9 mouse cellular contexts compared by ENCODE assay signal in genomic region chr7:125899036-125899435, GRCm38 (mm10).
DNase-seq lines count a peak whose midpoint lies in the region; ATAC-seq and TF ChIP-seq lines count a peak whose summit lies in the region.
"Had no signal": no experiment of that assay in that cellular context is flagged by ENCODE, and none has a peak within 500 bp of the region (broad histone marks: within the 10 kb centered on the region; RNA-seq: fewer than 3 reads in every experiment).

No protein-coding gene starts in this region.

- ATAC-seq in intestine, embryonic 15.5 days: peak; percentile 97
- peak; percentile 94 for ATAC-seq in lung, embryonic 16.5 days (ENCODE audit: low read depth)
- no peak for ATAC-seq in midbrain, embryonic 14.5 days (ENCODE audit: low FRiP score, low TSS enrichment)

- no peaks in the 10 kb centered on the region for H3K27me3 ChIP-seq in intestine, embryonic 15.5 days (replicated peaks)
- no peaks in the 10 kb centered on the region for H3K27me3 ChIP-seq in lung, embryonic 16.5 days (ENCODE audit: control insufficient read depth, insufficient read depth, low read depth, low read length)
- H3K27me3 ChIP-seq in midbrain, embryonic 14.5 days (ENCODE audit: control insufficient read depth, insufficient read depth, low read length): no peaks in the 10 kb centered on the region
- H3K27me3 ChIP-seq: hindbrain, embryonic 15.5 days had no signal

- H3K36me3 ChIP-seq in intestine, embryonic 15.5 days: no peaks in the 10 kb centered on the region
- no peaks in the 10 kb centered on the region for H3K36me3 ChIP-seq in lung, embryonic 16.5 days (ENCODE audit: control insufficient read depth, insufficient read depth, low read length)
- no peaks in the 10 kb centered on the region for H3K36me3 ChIP-seq in midbrain, embryonic 14.5 days (ENCODE audit: control insufficient read depth, insufficient read depth, low read length)
- H3K36me3 ChIP-seq: hindbrain, embryonic 15.5 days had no signal

- H3K27ac ChIP-seq in gastrocnemius, adult 2 months: no peak overlapping the region
- no peak overlapping the region for H3K27ac ChIP-seq in intestine, embryonic 15.5 days
- no peak overlapping the region for H3K27ac ChIP-seq in lung, embryonic 16.5 days (ENCODE audit: low read length)
- H3K27ac ChIP-seq in midbrain, embryonic 14.5 days (replicated peaks; ENCODE audit: low read depth, low read length): no peak overlapping the region
- H3K27ac ChIP-seq: hindbrain, embryonic 15.5 days had no signal

- peak; percentile 23 for DNase-seq in kidney, adult 11 months
- DNase-seq in kidney, adult 9 months: no peak
- DNase-seq in adrenal gland, postnatal 10 days: peak; percentile 77
- DNase-seq in gastrocnemius, adult 2 months: peak; percentile 78
- DNase-seq in spleen, adult 12 weeks (ENCODE audit: low spot score): no peak
- DNase-seq in midbrain, embryonic 14.5 days: no peak

- H3K9me3 ChIP-seq in intestine, embryonic 15.5 days: no peaks in the 10 kb centered on the region
- H3K9me3 ChIP-seq in lung, embryonic 16.5 days (ENCODE audit: control insufficient read depth, low read length): no peaks in the 10 kb centered on the region
- H3K9me3 ChIP-seq in midbrain, embryonic 14.5 days (ENCODE audit: control insufficient read depth, low read length): no peaks in the 10 kb centered on the region
- H3K9me3 ChIP-seq: hindbrain, embryonic 15.5 days had no signal

- intact Hi-C loops in gastrocnemius, adult 2 months (cut with DNase I): no loop called here

- H3K9ac ChIP-seq in intestine, embryonic 15.5 days: no peak overlapping the region
- no peak overlapping the region for H3K9ac ChIP-seq in lung, embryonic 16.5 days (ENCODE audit: low read length)
- no peak overlapping the region for H3K9ac ChIP-seq in midbrain, embryonic 14.5 days (replicated peaks; ENCODE audit: low read length)
- H3K9ac ChIP-seq: hindbrain, embryonic 15.5 days had no signal

- WGBS in intestine, embryonic 15.5 days: 26% methylated on average over 7 of the region's 7 CpGs
- WGBS in lung, embryonic 16.5 days: 14% methylated on average over 7 of the region's 7 CpGs
- WGBS in midbrain, embryonic 14.5 days: 62% methylated on average over 7 of the region's 7 CpGs

- no peak overlapping the region for H3K4me3 ChIP-seq in gastrocnemius, adult 2 months
- no peak overlapping the region for H3K4me3 ChIP-seq in intestine, embryonic 15.5 days (replicated peaks)
- no peak overlapping the region for H3K4me3 ChIP-seq in lung, embryonic 16.5 days (ENCODE audit: low read length)
- no peak overlapping the region for H3K4me3 ChIP-seq in midbrain, embryonic 14.5 days (replicated peaks; ENCODE audit: low read depth, low read length)
- H3K4me3 ChIP-seq: hindbrain, embryonic 15.5 days had no signal

- no peaks in the 10 kb centered on the region for H3K4me1 ChIP-seq in intestine, embryonic 15.5 days (replicated peaks)
- H3K4me1 ChIP-seq in lung, embryonic 16.5 days (replicated peaks; ENCODE audit: control insufficient read depth, insufficient read depth, low read length): no peaks in the 10 kb centered on the region
- H3K4me1 ChIP-seq in midbrain, embryonic 14.5 days (ENCODE audit: control insufficient read depth, insufficient read depth, low read length): no peaks in the 10 kb centered on the region; the same call in 1 of the 2 replicates

- no peak overlapping the region for H3K4me2 ChIP-seq in intestine, embryonic 15.5 days (replicated peaks)
- H3K4me2 ChIP-seq in lung, embryonic 16.5 days (ENCODE audit: low read depth, low read length): no peak overlapping the region
- no peak overlapping the region for H3K4me2 ChIP-seq in midbrain, embryonic 14.5 days (ENCODE audit: low read length)
- H3K4me2 ChIP-seq: hindbrain, embryonic 15.5 days had no signal

- TF ChIP-seq CTCF in gastrocnemius, adult 2 months (IDR thresholded peaks at IDR 0.05): no peak

Comparison
In these comparisons a context has a peak if more than half of its experiments do, and no peak if none do; other contexts are left out.
1. DNase-seq: peak in kidney, adult 11 months (single experiment), adrenal gland, postnatal 10 days (single experiment) and gastrocnemius, adult 2 months (single experiment); none in kidney, adult 9 months (single experiment), spleen, adult 12 weeks (single experiment) and midbrain, embryonic 14.5 days (single experiment).